Mouse (Mus musculus): ENCODE measurements at regions not wholly inside any gene's neighbourhood (a gene's known extent, or its start where the extent isn't known, plus 50 kb on each side); places are given as distances from the start of the nearest gene placed in this dataset.

- DNase-seq (ENCODE audit: low read depth in 2 of 2, low spot score in 2 of 2): no peak
Observed at GRCm38 (mm10) chr8:125327006-125327405, 242.6 kb downstream of the Sipa1l2 start.

- DNase-seq (ENCODE audit: low read depth in 2 of 2, low spot score in 2 of 2): no peak
Observed at GRCm38 (mm10) chr8:125325736-125326135, 243.9 kb downstream of the Sipa1l2 start.

DNA sequence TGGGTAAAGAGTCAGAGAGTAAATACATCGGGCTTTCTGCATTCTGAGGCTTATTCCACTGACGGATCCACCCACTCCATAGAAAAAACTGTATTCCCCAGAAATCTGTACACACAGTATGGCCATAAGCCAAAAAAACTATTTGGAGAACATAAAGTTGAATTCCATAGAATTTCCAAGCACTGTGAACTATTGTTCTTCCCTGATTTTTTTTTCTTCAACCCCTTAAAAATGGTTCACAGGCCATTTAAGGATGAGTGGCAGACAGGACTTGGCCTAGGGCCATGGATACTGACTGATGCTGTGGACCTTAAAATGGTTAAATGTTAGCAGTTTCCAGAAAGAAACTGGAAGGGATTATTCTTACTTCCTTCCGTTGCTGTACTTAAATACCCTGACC, 247.0 kb downstream of the Sipa1l2 start:
- no peak for DNase-seq (ENCODE audit: low read depth in 2 of 2, low spot score in 2 of 2)

GRCm38 (mm10) chr8:125317584-125317991, 252.0 kb downstream of the Sipa1l2 start:
- no peak for DNase-seq (ENCODE audit: low read depth in 2 of 2, low spot score in 2 of 2)

GRCm38 (mm10) chr8:125315736-125316135, 253.9 kb downstream of the Sipa1l2 start:
- DNase-seq (ENCODE audit: low read depth in 2 of 2, low spot score in 2 of 2): no peak

DNA sequence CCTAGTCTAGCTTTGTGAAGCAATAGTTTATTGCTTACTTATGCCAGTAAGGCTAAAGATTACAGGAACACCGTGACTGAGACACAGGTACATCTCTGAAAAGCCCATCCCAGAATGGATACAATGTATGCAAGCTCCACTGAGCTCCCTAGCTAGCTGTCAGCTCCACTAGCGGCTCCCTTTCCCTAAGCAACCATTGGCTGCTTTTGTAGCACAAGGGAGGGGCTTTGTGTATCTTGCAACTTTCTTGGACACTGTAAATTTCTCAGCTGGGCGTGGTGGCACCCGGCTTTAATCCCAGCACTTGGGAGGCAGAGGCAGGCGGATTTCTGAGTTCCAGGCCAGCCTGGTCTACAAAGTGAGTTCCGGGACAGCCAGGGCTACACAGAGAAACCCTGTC, 254.6 kb downstream of the Sipa1l2 start:
- no peak for DNase-seq (ENCODE audit: low read depth in 2 of 2, low spot score in 2 of 2)

DNA sequence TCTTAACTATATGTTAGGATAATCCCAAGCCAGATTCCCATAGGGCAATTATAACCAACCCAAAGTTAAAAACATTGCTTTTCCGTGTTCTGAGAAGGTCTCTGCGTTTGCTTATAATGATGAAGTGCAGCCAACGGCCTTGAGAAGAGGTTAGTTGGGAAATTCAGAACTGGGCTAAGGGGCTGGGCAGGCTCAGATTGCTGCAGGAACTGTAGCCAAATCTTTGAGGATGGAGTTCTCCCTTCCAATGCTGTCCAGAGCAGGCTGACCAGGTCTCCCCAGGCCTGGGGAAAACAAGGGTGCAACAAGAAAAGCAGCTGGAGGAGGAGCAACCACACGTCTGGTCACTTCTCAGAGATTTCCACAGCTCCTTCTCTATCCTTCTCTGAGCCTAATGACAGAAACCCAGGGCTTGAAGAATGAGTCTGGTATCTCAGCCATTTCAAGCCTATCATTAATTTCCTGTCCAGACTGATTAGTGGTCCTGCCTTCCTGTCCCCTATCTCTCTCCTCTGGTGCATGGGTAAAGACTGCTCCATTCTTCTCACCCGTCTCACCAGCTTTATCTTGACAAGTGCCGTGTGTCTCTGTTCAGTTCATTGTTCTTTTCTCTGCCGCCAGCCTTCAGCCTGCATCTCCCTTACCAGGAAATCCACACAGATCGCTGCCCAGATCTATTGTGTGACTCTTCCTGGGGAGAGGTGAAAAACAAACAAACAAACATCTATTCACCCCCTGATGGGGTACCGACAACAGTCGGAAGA, 255.2 kb downstream of the Sipa1l2 start:
- DNase-seq (ENCODE audit: low read depth in 2 of 2, low spot score in 2 of 2): no peak

DNA sequence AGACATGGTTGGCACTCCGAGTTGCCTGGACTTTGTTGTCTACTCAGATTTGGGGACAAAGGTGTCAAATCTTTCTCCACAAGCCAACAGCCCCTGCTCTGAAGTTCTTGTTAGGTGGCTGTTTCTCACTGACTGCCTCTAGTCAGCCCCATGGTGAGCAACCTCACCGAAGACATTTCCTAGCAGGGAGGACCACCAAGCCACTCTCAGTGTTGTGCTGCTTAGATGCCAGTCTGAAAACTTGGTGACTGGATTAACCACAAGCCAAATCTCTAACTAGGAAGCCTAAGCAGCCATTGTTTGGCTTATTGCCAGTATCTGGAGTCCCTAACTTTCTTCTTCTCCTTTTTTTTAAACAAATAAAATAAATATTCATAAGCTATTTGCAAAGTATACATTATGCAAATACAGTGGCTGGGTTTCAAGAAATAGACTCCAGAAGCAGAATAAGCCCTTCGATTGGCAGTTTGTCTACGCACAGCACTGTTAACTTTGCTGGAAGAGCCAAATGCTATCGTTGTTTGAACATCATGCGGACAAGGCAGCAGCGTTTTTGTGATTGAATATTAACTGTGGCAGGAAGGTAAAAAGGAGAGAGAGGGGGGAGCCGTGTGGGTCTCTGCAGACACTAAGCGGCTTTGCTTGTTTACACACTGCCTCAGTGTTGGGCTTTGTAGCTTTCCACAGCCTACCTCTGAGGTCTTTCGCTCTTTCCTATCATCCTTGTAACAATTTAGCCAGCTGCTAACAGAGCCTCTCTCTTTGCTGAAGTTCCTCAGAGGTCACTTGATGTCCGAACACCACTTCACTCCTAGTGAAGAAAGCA, 257.4 kb downstream of the Disc1 start:
- DNase-seq (ENCODE audit: low read depth in 2 of 2, low spot score in 2 of 2): no peak

Data from CD8-positive naive resting alpha-beta T cell, adult 2 months (primary cell).